Mouse (Mus musculus): ENCODE measurements around the gene Pah. TPM values are rescaled to one million over a fixed set of nuclear protein-coding genes. Genes with fewer than 3 reads are reported as not detected.

Gene Pah
- polyA plus RNA-seq, 1 experiment: not detected

- Histone ChIP-seq H3K4me3 (ENCODE audit: insufficient read depth, low read depth, low read length) (no peak overlapping the region), H3K27ac (ENCODE audit: insufficient read depth, low read depth, low read length) (no peak overlapping the region), H3K4me1 (ENCODE audit: control insufficient read depth, insufficient read depth, low read length) (peaks cover 36% of the 10 kb centered on the region)
- 17% methylated on average over 18 of the region's 18 CpGs for WGBS
- no peak for TF ChIP-seq POLR2A (IDR thresholded peaks at IDR 0.05; ENCODE audit: insufficient read depth, low read depth, low read length)
- no peak for TF ChIP-seq CTCF (IDR thresholded peaks at IDR 0.05; ENCODE audit: insufficient read depth, low read depth, low read length)
Measured at GRCm38 (mm10) chr10:87489246-87490009, 32.2 kb upstream of the Pah start.

- Histone ChIP-seq H3K4me3 (ENCODE audit: insufficient read depth, low read depth, low read length) (no peak overlapping the region), H3K4me1 (ENCODE audit: control insufficient read depth, insufficient read depth, low read length) (peaks cover 36% of the 10 kb centered on the region)
- WGBS: 42% methylated on average over 2 of the region's 2 CpGs
Measured at GRCm38 (mm10) chr10:87490328-87490727, 31.3 kb upstream of the Pah start.

GRCm38 (mm10) chr10:87491485-87492040, 30.0 kb upstream of the Pah start:
- Histone ChIP-seq H3K4me3 (ENCODE audit: insufficient read depth, low read depth, low read length) (0 out of 2 replicates have a peak overlapping the region, but pooled peaks have one; percentile 3), H3K4me1 (ENCODE audit: control insufficient read depth, insufficient read depth, low read length) (peaks cover 26% of the 10 kb centered on the region)
- TF ChIP-seq POLR2A (IDR thresholded peaks at IDR 0.05; ENCODE audit: insufficient read depth, low read depth, low read length): no peak
- no peak for TF ChIP-seq CTCF (IDR thresholded peaks at IDR 0.05; ENCODE audit: insufficient read depth, low read depth, low read length)

More at GRCm38 (mm10) chr10:87490328-87490727, 31.3 kb upstream of the Pah start:
- no peak overlapping the region for H3K27ac ChIP-seq (ENCODE audit: insufficient read depth, low read depth, low read length)
- TF ChIP-seq POLR2A (IDR thresholded peaks at IDR 0.05; ENCODE audit: insufficient read depth, low read depth, low read length): no peak
- TF ChIP-seq CTCF (IDR thresholded peaks at IDR 0.05; ENCODE audit: insufficient read depth, low read depth, low read length): no peak

GRCm38 (mm10) chr10:87492332-87492660, 29.3 kb upstream of the Pah start:
- WGBS: 1% methylated on average over 26 of the region's 26 CpGs
- peaks cover 26% of the 10 kb centered on the region for H3K4me1 ChIP-seq (ENCODE audit: control insufficient read depth, insufficient read depth, low read length)
- H3K27ac ChIP-seq (ENCODE audit: insufficient read depth, low read depth, low read length): no peak overlapping the region
- peak overlapping the region; percentile 71 for H3K4me3 ChIP-seq (ENCODE audit: insufficient read depth, low read depth, low read length)
- TF ChIP-seq CTCF (IDR thresholded peaks at IDR 0.05; ENCODE audit: insufficient read depth, low read depth, low read length) (no peak), POLR2A (IDR thresholded peaks at IDR 0.05; ENCODE audit: insufficient read depth, low read depth, low read length) (no peak)

More at GRCm38 (mm10) chr10:87491485-87492040, 30.0 kb upstream of the Pah start:
- H3K27ac ChIP-seq (ENCODE audit: insufficient read depth, low read depth, low read length): no peak overlapping the region
- 16% methylated on average over 11 of the region's 11 CpGs for WGBS

- no peak for TF ChIP-seq POLR2A (IDR thresholded peaks at IDR 0.05; ENCODE audit: insufficient read depth, low read depth, low read length)
- no peak for TF ChIP-seq CTCF (IDR thresholded peaks at IDR 0.05; ENCODE audit: insufficient read depth, low read depth, low read length)
Measured at GRCm38 (mm10) chr10:87492661-87493551, 28.7 kb upstream of the Pah start.

GRCm38 (mm10) chr10:87493576-87493975, 28.0 kb upstream of the Pah start, which contains the start of gene Ascl1:
Gene Ascl1 (minus strand): TSS chr10:87493660.
- TF ChIP-seq CTCF (IDR thresholded peaks at IDR 0.05; ENCODE audit: insufficient read depth, low read depth, low read length): no peak
- no peak for TF ChIP-seq POLR2A (IDR thresholded peaks at IDR 0.05; ENCODE audit: insufficient read depth, low read depth, low read length)
- H3K27ac ChIP-seq (ENCODE audit: insufficient read depth, low read depth, low read length): peak within 1 kb of the TSS; percentile 52; the same call in 1 of the 2 replicates
- H3K4me1 ChIP-seq (ENCODE audit: control insufficient read depth, insufficient read depth, low read length): peaks cover 25% of the 10 kb centered on the region
- H3K4me3 ChIP-seq (ENCODE audit: insufficient read depth, low read depth, low read length): peak within 1 kb of the TSS; percentile 71
- WGBS: under 1% methylated on average over 32 of the region's 34 CpGs

More at GRCm38 (mm10) chr10:87492661-87493551, 28.7 kb upstream of the Pah start:
- Histone ChIP-seq H3K4me1 (ENCODE audit: control insufficient read depth, insufficient read depth, low read length) (peaks cover 26% of the 10 kb centered on the region), H3K4me3 (ENCODE audit: insufficient read depth, low read depth, low read length) (peak overlapping the region; percentile 71), H3K27ac (ENCODE audit: insufficient read depth, low read depth, low read length) (peak overlapping the region; percentile 52; the same call in 1 of the 2 replicates)
- under 1% methylated on average over 80 of the region's 90 CpGs for WGBS

- no peak overlapping the region for H3K27ac ChIP-seq (ENCODE audit: insufficient read depth, low read depth, low read length)
- peaks cover 23% of the 10 kb centered on the region for H3K4me1 ChIP-seq (ENCODE audit: control insufficient read depth, insufficient read depth, low read length)
- WGBS: 3% methylated on average over 4 of the region's 4 CpGs
- TF ChIP-seq CTCF (IDR thresholded peaks at IDR 0.05; ENCODE audit: insufficient read depth, low read depth, low read length) (no peak), POLR2A (IDR thresholded peaks at IDR 0.05; ENCODE audit: insufficient read depth, low read depth, low read length) (no peak)
- peak overlapping the region; percentile 27; the same call in 1 of the 2 replicates for H3K4me3 ChIP-seq (ENCODE audit: insufficient read depth, low read depth, low read length)
Measured at GRCm38 (mm10) chr10:87494176-87494575, 27.4 kb upstream of the Pah start.

GRCm38 (mm10) chr10:87494596-87494995, 27.0 kb upstream of the Pah start:
- H3K27ac ChIP-seq (ENCODE audit: insufficient read depth, low read depth, low read length): no peak overlapping the region
- H3K4me3 ChIP-seq (ENCODE audit: insufficient read depth, low read depth, low read length): peak overlapping the region; percentile 27

More at GRCm38 (mm10) chr10:87494596-87494995, 27.0 kb upstream of the Pah start:
- 1% methylated on average over 18 of the region's 18 CpGs for WGBS
- peaks cover 23% of the 10 kb centered on the region for H3K4me1 ChIP-seq (ENCODE audit: control insufficient read depth, insufficient read depth, low read length)
- TF ChIP-seq POLR2A (IDR thresholded peaks at IDR 0.05; ENCODE audit: insufficient read depth, low read depth, low read length) (no peak), CTCF (IDR thresholded peaks at IDR 0.05; ENCODE audit: insufficient read depth, low read depth, low read length) (no peak)
